Mouse (Mus musculus): Measurements from ENCODE around the gene Maoa. TPM values are rescaled to one million over a fixed set of nuclear protein-coding genes. Genes with fewer than 3 reads are reported as not detected.

Gene Maoa
- 10 to 100 TPM; 34.7 to 37.6 TPM for total RNA-seq (2021)

DNA sequence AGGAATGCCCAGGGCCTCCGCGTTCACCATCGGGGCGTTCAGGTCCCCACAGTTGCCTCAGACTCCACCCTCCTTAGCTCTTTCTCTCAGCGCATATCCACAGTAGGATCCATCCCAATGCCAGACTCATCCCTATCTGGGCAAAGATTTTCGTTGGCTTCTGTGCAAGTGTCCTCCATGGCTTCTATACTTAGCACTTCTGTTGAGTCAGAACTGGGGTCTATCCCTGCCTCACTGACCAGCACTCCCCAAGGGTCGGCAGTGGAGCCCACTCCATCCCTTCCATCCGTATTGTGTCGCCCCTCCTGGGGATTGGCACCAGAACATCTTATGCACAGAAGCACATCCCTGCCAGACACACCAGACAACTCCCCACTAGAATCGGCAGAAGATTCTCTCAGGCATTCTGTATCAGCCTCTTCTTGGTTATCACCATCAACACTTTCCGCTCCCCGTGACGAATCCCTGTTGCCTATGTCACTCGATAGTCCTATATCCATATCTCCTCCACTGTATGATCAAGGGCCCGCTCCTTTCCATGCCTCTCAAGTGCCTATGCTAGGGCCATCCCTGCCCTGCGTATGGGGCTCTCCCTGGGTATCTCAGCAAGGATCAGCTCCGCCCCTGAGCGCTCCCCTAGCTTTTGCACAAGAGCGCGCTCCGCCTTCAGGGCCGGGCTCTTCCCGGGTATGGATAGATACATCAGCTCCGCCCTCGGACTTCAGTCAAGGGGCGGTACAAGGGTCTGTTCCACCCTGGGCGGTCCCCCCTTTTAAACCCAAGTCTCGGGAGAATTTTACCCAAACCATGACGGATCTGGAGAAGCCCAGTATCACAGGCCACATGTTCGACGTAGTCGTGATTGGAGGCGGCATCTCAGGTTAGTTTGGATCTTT lies at the start of gene Maoa:
Gene Maoa, plus strand, starts transcription at position 665 of the 896 bp plus-strand sequence.
- DNase-seq (ENCODE audit: extremely low spot score in 1 of 2, low spot score in 2 of 2), result peak; percentile 75 to 89
- intact Hi-C loops (cut with DNase I), result no loop called here

- DNase-seq (ENCODE audit: extremely low spot score in 1 of 2, low spot score in 2 of 2), result peak; percentile 84 to 92
- intact Hi-C loops (cut with DNase I), result no loop called here
Observed at GRCm38 (mm10) chrX:16618225-16619033, 1.1 kb upstream of the Maoa start.

- intact Hi-C loops (cut with DNase I), result no loop called here
- peak in 1 of 2 experiments; percentile 15 for DNase-seq (ENCODE audit: extremely low spot score in 1 of 2, low spot score in 2 of 2)
Observed at GRCm38 (mm10) chrX:16656511-16656910, 37.0 kb downstream of the Maoa start.

GRCm38 (mm10) chrX:16706094-16706493 lies 86.6 kb downstream of the Maoa start:
- intact Hi-C loops (cut with DNase I), result no loop called here
- no peak for DNase-seq (ENCODE audit: extremely low spot score in 1 of 2, low spot score in 2 of 2)

DNA sequence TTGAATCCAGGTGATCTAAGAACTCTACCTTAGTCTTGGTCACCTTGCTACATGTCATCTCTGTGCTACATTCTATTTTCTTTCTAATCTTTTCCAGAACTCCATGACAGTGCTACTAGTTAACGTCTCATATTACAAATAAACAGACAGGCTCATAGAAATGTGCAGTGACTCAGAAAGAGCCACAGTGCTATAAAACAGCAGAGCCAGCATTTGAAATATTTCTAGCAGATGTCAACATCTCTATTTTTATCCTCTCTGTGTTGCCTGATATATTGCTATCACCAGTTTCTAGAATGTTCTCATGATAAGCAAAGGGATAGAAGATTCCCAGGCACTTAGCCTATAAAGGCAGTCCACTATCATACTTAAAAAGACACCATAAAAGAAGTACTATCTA lies 94.5 kb downstream of the Maoa start:
- intact Hi-C loops (cut with DNase I), result no loop called here
- DNase-seq (ENCODE audit: extremely low spot score in 1 of 2, low spot score in 2 of 2), result no peak

Other genes starting within 250 kb of the Maoa start
- not detected for gene Cypt1, start 96.8 kb upstream of the Maoa start, total RNA-seq (2021)
- 1 to 10 TPM; 6.7 to 8.5 TPM for gene Maob, start 197.7 kb downstream of the Maoa start, total RNA-seq (2021)